Mouse (Mus musculus) embryonic facial prominence, embryonic 14.5 days (tissue): Measurements from ENCODE around the gene Inhbe. TPM values are rescaled to one million over a fixed set of nuclear protein-coding genes. Genes with fewer than 3 reads are reported as not detected.
"Not testable (repeated sequence)": the region's sequence is repeated elsewhere in the genome, so short reads cannot be mapped to it uniquely, and the experiment has no call there.

ENCODE experiments used
- ATAC-seq: fragments of 200-750 bp; cut with Nextera tagmentation; 2 replicates; pipeline ENCODE4 v1.8.0; 2017; ENCODE audit warnings: low read depth, moderate number of reproducible peaks, moderate TSS enrichment
- DNase-seq: peaks from one replicate; pipeline ENCODE4 v3.0.0-alpha.2; 2015; ENCODE audit warnings: low spot score
- H3K27ac ChIP-seq: fragments of 300-500 bp; sonication (generic); replicated peaks from 2 replicates; pipeline ENCODE4 v1.5.1; 2014; ENCODE audit warnings: low read depth, mild to moderate bottlenecking, low read length, moderate library complexity
- H3K27me3 ChIP-seq: fragments of 300-500 bp; sonication (generic); replicated peaks from 2 replicates; pipeline ENCODE4 v1.6.1; 2014; ENCODE audit warnings: low read length; ENCODE audit not compliant: control insufficient read depth, insufficient read depth
- H3K36me3 ChIP-seq: fragments of 300-500 bp; sonication (generic); 2 replicates; pipeline ENCODE4 v1.6.1; 2014; ENCODE audit warnings: low read length, mixed read lengths; ENCODE audit not compliant: control insufficient read depth, insufficient read depth
- H3K4me1 ChIP-seq: fragments of 300-500 bp; sonication (generic); 2 replicates; pipeline ENCODE4 v1.6.1; 2014; ENCODE audit warnings: antibody characterized with exemption, low read length; ENCODE audit not compliant: control insufficient read depth, insufficient read depth
- H3K4me2 ChIP-seq: fragments of 300-500 bp; sonication (generic); 2 replicates; pipeline ENCODE4 v1.6.1; 2014; ENCODE audit warnings: low read depth, mild to moderate bottlenecking, low read length, moderate library complexity, mixed read lengths
- H3K4me3 ChIP-seq: fragments of 300-500 bp; sonication (generic); 2 replicates; pipeline ENCODE4 v1.5.1; 2014; ENCODE audit warnings: low read depth, mild to moderate bottlenecking, low read length
- H3K9ac ChIP-seq: fragments of 300-500 bp; sonication (generic); 2 replicates; pipeline ENCODE4 v1.6.1; 2014; ENCODE audit warnings: low read depth, mild to moderate bottlenecking, low read length, moderate library complexity, mixed read lengths
- H3K9me3 ChIP-seq: fragments of 300-500 bp; sonication (generic); 2 replicates; pipeline ENCODE4 v1.6.1; 2016; ENCODE audit warnings: low read length; ENCODE audit not compliant: control insufficient read depth
- WGBS: fragments of 180-500 bp; shearing (Covaris S2); extraction: QIAGEN DNeasy Blood & Tissue Kit; methylation state at CpG from one replicate; pipeline ENCODE4 v1.1.7; 2014; 5-methylcytosine and 5-hydroxymethylcytosine counted together
- polyA plus RNA-seq: library from polyadenylated mRNA; unstranded; fragments of >200 nt; fragmentation: Nextera tagmentation; extraction: Ambion mirVana; gene quantifications from 2 replicates; pipeline ENCODE4 v1.2.1, GENCODE M21; 2014

Inhbe gene
- polyA plus RNA-seq, 1 experiment from 2014 or later, result not detected

DNA sequence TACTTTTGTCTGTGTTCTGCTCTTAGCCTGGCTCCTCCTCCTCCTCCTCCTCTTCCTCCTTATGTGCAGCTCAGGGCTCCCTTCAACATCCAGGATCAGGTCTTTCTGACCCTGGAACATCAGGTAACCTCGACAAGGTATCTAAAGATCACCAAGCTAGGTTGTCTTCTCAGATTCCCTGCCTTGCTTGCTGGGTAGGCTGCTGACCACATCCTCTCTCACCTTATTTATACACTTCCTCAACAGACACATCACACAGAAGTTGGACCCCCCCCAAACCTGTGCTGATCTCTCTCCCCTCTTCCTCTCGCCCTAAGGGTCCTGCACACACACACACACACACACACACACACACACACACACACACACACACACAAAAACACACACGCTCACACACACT is 32.6 kb downstream of the Inhbe start, which contains the start of gene Arhgap9:
Gene Arhgap9, plus strand, starts transcription at position 344 of the 400 bp plus-strand sequence.
- peaks cover 34% of the 10 kb centered on the region for H3K27me3 ChIP-seq
- H3K36me3 ChIP-seq, result no peaks in the 10 kb centered on the region
- H3K27ac ChIP-seq, result no peak within 1 kb of the TSS
- no peak for ATAC-seq
- DNase-seq, result no peak
- no peak within 1 kb of the TSS for H3K4me3 ChIP-seq
- no peaks in the 10 kb centered on the region for H3K9me3 ChIP-seq
- 0 out of 2 replicates have a peak, but pooled peaks cover 6% of the 10 kb centered on the region for H3K4me1 ChIP-seq
- H3K9ac ChIP-seq, result no peak within 1 kb of the TSS
- no peak within 1 kb of the TSS for H3K4me2 ChIP-seq
- WGBS, result 77% methylated on average over 3 of the region's 3 CpGs

DNA sequence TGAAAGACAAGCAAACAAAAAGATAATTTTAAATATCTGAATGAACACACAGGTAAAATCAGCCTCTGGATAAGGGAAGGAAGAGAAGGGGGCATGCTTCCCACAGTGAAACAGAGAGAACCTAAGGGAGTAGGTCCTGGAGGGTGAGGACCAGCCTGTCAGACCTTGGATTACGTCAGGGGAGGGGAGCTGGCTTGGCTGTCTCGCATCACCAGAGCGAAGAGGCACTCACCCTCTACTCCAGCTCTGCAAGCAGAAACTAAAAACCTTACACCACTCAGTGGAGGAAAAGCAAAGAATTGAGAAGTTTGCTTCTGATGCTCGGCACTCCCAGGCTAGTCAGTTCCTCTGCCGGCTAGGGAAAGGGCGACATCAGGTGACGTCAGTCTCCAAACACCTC is 34.2 kb downstream of the Inhbe start:
- Histone ChIP-seq H3K9me3 (no peaks in the 10 kb centered on the region), H3K27me3 (peaks cover 18% of the 10 kb centered on the region), H3K36me3 (no peaks in the 10 kb centered on the region), H3K4me3 (no peak overlapping the region), H3K4me2 (no peak overlapping the region), H3K27ac (no peak overlapping the region), H3K4me1 (no peaks in the 10 kb centered on the region), H3K9ac (no peak overlapping the region)
- DNase-seq, result no peak
- WGBS, result 72% methylated on average over 7 of the region's 7 CpGs
- no peak for ATAC-seq

DNA sequence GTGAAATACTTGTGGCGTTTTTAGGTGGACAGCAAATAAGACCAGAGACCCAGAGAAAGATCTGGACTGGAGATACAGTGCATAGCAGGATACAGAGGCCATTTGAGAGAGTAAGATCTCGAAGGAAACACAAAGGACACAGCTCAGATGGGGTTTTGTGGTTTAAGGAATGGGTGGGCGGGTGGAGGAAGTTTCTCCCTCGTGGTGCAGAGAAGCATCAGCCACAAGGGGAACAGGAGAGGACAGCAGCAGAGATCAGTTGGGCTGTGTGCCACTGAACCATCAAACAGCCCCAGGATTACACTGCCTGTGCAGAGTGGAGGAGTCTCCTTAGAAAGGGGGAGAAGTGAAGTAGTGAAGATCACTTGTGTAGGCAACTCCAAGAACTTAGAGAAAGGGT is 36.2 kb downstream of the Inhbe start:
- no peak overlapping the region for H3K4me2 ChIP-seq
- H3K36me3 ChIP-seq, result no peaks in the 10 kb centered on the region
- no peak overlapping the region for H3K9ac ChIP-seq
- no peak for DNase-seq
- no peak for ATAC-seq
- no peak overlapping the region for H3K27ac ChIP-seq
- no peaks in the 10 kb centered on the region for H3K9me3 ChIP-seq
- 42% methylated on average over 4 of the region's 4 CpGs for WGBS
- H3K4me3 ChIP-seq, result no peak overlapping the region
- peaks cover 5% of the 10 kb centered on the region; the same call in 1 of the 2 replicates for H3K27me3 ChIP-seq
- no peaks in the 10 kb centered on the region for H3K4me1 ChIP-seq

DNA sequence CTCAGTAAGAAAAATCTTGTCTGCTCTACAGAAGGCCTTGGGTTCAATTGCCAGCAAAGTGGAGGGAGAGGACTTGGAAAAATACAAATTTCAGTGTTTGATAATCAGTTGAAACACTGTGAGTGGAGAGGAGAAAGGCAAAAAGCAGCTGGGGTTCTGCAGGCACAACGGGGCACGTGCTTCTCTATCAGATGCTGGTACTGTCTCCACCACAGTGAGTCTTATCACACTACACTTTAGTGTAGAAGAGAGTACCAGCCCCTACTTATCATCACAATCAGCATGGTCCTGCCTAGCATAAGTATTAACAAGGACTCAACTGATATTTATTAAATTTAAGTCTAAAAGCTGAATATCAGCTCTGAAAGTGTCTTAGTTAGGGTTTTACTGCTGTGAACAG is 36.9 kb downstream of the Inhbe start:
- Histone ChIP-seq H3K4me2 (no peak overlapping the region), H3K9ac (no peak overlapping the region), H3K4me3 (no peak overlapping the region), H3K4me1 (no peaks in the 10 kb centered on the region), H3K27me3 (no peaks in the 10 kb centered on the region), H3K27ac (no peak overlapping the region), H3K36me3 (no peaks in the 10 kb centered on the region), H3K9me3 (no peaks in the 10 kb centered on the region)
- 69% methylated on average over 2 of the region's 2 CpGs for WGBS
- ATAC-seq, result no peak
- no peak for DNase-seq

DNA sequence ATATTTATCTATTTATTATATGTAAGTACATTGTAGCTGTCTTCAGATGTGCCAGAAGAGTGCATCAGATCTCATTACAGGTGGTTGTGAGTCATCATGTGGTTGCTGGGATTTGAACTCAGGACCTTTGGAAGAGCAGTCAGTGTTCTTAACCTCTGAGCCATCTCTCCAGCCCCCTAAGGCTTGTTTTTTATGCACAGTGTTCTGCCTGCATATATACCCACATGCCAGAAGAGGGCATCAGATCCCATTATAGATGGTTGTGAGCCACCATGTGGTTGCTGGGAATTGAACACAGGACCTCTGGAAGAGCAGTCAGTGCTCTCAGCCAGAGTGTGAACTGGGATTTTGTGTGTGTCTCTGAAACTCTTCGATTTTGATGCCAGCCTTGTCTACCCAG is 39.3 kb downstream of the Inhbe start:
- ATAC-seq, H3K4me1 ChIP-seq, H3K27ac ChIP-seq, H3K4me3 ChIP-seq, H3K9ac ChIP-seq, H3K4me2 ChIP-seq, H3K36me3 ChIP-seq, DNase-seq, H3K27me3 ChIP-seq, H3K9me3 ChIP-seq: not testable (repeated sequence)
- WGBS, result 86% methylated on average over 1 of the region's 1 CpGs

DNA sequence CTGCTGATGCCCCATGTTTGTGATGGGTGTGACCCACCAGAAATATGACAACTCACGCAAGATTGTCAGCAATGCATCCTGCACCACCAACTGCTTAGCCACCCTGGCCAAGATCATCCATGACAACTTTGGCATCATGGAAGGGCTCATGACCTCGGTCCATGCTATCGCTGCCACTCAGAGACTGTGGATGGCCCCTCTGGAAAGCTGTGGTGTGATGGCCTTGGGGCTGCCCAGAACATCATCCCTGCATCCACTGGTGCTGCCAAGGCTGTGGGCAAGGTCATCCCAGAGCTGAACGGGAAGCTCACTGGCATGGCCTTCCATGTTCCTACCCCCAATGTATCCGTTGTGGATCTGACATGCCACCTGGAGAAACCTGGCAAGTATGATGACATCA is 40.7 kb downstream of the Inhbe start:
- not testable (repeated sequence) for H3K4me1 ChIP-seq, H3K27me3 ChIP-seq, ATAC-seq, DNase-seq, H3K36me3 ChIP-seq, H3K9ac ChIP-seq, H3K4me2 ChIP-seq, H3K27ac ChIP-seq, H3K9me3 ChIP-seq, H3K4me3 ChIP-seq
- WGBS, result 89% methylated on average over 4 of the region's 5 CpGs

DNA sequence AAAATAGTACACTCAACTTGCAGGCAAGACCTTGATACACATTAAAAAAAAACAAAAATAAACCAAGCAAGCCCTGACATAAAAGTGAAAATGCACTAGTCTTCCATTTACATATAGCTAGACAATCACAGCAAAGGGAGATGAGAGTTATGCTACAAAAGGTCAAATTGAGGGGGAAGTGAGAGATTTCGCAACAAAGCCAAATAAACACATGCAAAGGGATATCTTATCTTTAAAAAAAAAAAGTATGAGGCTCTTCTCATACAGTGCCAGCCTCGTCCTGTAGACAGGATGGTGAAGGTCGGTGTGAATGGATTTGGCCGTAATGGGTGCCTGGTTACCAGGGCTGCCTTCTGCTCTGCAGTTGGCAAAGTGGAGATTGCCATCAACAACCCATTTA is 41.4 kb downstream of the Inhbe start:
- DNase-seq (no peak), ATAC-seq (no peak)
- Histone ChIP-seq H3K4me3 (no peak overlapping the region), H3K27me3 (no peaks in the 10 kb centered on the region), H3K27ac (no peak overlapping the region), H3K4me1 (peaks cover 5% of the 10 kb centered on the region), H3K4me2 (no peak overlapping the region), H3K36me3 (peaks cover 14% of the 10 kb centered on the region), H3K9ac (no peak overlapping the region), H3K9me3 (no peaks in the 10 kb centered on the region)
- 88% methylated on average over 4 of the region's 4 CpGs for WGBS

DNA sequence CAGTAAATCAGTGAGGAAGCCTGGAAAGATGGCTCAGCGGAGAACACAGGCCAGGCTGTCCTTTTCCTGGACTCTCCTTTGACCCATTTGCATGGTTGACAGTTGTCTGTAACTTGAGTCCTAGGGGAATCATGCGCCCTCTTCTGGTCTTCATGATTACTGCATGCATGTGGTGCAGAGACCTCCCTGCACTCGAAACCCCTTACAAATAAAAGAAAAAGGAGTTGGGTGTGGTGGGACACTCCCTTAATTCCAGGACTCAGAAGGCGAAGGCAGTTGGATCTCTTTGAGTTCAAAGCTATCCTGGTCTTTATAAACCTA is 41.9 kb downstream of the Inhbe start:
- ATAC-seq (peak; percentile 53), DNase-seq (peak; percentile 84)
- H3K27me3 ChIP-seq, result no peaks in the 10 kb centered on the region
- H3K27ac ChIP-seq, result peak overlapping the region; percentile 86; the same call in 1 of the 2 replicates
- H3K9ac ChIP-seq, result peak overlapping the region; percentile 90
- peak overlapping the region; percentile 87 for H3K4me3 ChIP-seq
- H3K9me3 ChIP-seq, result no peaks in the 10 kb centered on the region
- peaks cover 5% of the 10 kb centered on the region for H3K4me1 ChIP-seq
- peaks cover 19% of the 10 kb centered on the region for H3K36me3 ChIP-seq
- 1% methylated on average over 4 of the region's 4 CpGs for WGBS
- H3K4me2 ChIP-seq, result peak overlapping the region; percentile 59

DNA sequence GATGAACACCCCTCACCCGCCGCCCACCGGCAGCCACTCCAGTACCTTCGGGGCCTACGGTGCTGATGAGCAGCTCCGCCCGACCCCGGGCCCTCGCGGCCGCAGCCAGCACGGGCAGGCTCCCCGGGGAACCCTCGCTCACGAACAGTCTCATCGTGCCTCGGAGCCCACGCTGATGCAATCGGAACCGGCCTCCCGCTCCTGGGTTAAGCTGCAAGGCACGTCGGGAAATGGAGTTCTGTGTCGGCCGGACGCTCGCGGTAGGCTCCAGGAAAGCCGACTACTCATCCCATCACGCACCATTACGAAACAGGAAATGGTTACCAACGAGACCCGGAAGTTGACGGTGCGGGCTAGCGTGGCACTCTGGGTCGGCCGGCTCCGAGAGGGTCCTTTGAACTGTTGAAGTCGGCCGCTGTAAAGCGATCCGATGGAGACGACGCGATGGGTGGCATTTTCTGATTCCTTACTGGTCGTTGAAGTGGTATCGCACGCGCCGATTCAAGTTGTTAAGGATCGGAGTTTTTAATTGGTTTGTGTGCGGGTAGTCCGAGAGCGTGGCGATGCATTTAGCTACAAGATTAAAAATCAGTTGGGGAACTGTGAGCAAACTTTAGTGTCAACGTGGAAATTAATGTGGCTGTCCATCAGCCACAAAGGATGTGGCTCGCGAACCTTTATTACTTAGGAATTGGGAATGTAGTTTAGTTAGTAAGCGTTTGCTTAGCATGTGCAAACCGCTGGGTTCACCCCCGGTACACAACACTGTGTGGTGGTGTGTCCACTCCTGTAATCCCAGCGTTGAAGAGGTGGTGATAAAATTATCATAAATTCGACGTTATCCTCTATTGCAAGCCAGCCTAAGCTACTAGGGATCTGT is 42.5 kb downstream of the Inhbe start, which contains the start of gene Mars:
Gene Mars, minus strand, starts transcription at position 311 of the 880 bp plus-strand sequence.
- Histone ChIP-seq H3K36me3 (peaks cover 25% of the 10 kb centered on the region), H3K4me2 (peak within 1 kb of the TSS; percentile 59), H3K9me3 (no peaks in the 10 kb centered on the region), H3K27me3 (no peaks in the 10 kb centered on the region), H3K4me3 (peak within 1 kb of the TSS; percentile 87), H3K27ac (peak within 1 kb of the TSS; percentile 86), H3K9ac (peak within 1 kb of the TSS; percentile 90), H3K4me1 (peaks cover 5% of the 10 kb centered on the region)
- WGBS, result under 1% methylated on average over 64 of the region's 65 CpGs
- peak; percentile 97 for ATAC-seq
- DNase-seq, result peak; percentile 98
